Mouse (Mus musculus) gastrocnemius, adult 2 months (tissue): Measurements from ENCODE around the gene Tnf. TPM values are rescaled to one million over a fixed set of nuclear protein-coding genes. Genes with fewer than 3 reads are reported as not detected.
A peak's percentile ranks its signal among the peaks of the same experiment; 100 is the strongest.

Source experiments
- DNase-seq: peaks from one replicate; pipeline ENCODE4 v3.0.0; 2022
- H3K27ac ChIP-seq: fragments of 200-600 bp; 2 replicates; pipeline ENCODE4 v1.8.1; 2022; ENCODE audit warnings: mild to moderate bottlenecking
- H3K4me3 ChIP-seq: fragments of 200-600 bp; 2 replicates; pipeline ENCODE4 v1.8.1; 2022; ENCODE audit warnings: mild to moderate bottlenecking, moderate library complexity
- CTCF ChIP-seq: fragments of 200-600 bp; IDR thresholded peaks from 2 replicates; pipeline ENCODE4 v1.8.1; 2022; ENCODE audit warnings: antibody characterized with exemption, mild to moderate bottlenecking, moderate library complexity
- intact Hi-C: fragments of 180-260 bp; cut with DNase I; formaldehyde crosslinking; loops from one replicate; pipeline ENCODE4 v1.15.1; 2025
- total RNA-seq, 2 experiments: library from RNA; stranded (reverse); gene quantifications; 2 replicates each; pipeline ENCODE4 v1.2.3; 2021

The Tnf gene
- total RNA-seq, 2 experiments from 2014 or later = not detected

GRCm38 (mm10) chr17:35164218-35164567, 37.6 kb downstream of the Tnf start:
- intact Hi-C loops = no loop called here
- H3K27ac ChIP-seq = peak overlapping the region; percentile 100
- TF ChIP-seq CTCF = no peak
- DNase-seq = no peak
- peak overlapping the region; percentile 98 for H3K4me3 ChIP-seq

- Histone ChIP-seq H3K27ac (peak overlapping the region; percentile 100), H3K4me3 (peak overlapping the region; percentile 98)
- no peak for DNase-seq
- intact Hi-C loops = loop anchor here (1.0 kb wide), 1 partner anchor 26 kb away; no protein-coding TSS in a partner anchor
- no peak for TF ChIP-seq CTCF
These were observed 38.3 kb downstream of the Tnf start for GRCm38 (mm10) chr17:35163326-35164081.

GRCm38 (mm10) chr17:35162730-35163129, 39.1 kb downstream of the Tnf start:
- intact Hi-C loops = loop anchor here (1.0 kb wide), 1 partner anchor 25 kb away; no protein-coding TSS in a partner anchor
- Histone ChIP-seq H3K27ac (peak overlapping the region; percentile 100), H3K4me3 (peak overlapping the region; percentile 98)
- TF ChIP-seq CTCF = no peak
- peak; percentile 52 for DNase-seq

DNA sequence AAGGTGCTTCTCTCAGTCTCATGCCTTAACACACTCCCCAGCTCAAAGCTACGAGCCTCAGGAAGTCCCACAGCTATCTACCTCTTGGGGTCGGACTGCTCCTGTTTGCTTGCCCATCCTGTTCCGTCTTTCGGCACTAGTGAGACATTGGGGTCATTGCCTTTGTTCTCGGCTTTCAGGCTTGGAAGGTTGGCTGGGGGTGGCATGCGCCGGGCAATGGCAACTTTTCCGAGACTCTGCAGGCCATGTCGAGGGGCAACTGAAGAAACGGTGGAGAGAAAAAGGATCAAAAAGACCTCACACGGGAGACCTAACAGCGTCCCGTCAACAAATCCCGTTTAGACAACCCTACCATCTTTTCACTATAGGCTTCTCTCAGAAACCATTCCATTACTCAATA, 39.7 kb downstream of the Tnf start:
- no peak for TF ChIP-seq CTCF
- no peak for DNase-seq
- Histone ChIP-seq H3K4me3 (peak overlapping the region; percentile 98), H3K27ac (no peak overlapping the region)
- intact Hi-C loops = no loop called here

DNA sequence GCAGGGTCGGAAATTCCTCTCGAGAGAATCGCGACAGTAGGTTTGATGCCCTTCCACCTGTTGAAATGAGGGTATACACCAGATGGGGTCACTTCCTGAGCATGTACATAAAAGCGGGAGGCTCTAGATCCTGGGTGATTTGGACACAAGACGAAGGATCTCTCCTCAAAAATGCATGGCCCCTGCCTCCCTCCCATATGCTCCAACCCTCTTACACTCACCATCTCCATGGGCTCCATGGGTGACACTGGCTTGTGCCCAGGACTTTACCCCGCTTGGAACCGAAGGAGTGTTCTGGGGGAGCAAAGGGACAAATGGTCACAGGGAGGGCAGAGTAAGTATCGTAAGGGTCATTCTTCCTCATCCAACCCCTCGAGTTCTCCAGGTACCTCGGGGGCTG, 40.4 kb downstream of the Tnf start:
- H3K27ac ChIP-seq = no peak overlapping the region
- H3K4me3 ChIP-seq = no peak overlapping the region
- no peak for DNase-seq
- intact Hi-C loops = no loop called here
- no peak for TF ChIP-seq CTCF

GRCm38 (mm10) chr17:35159638-35160037, 42.2 kb downstream of the Tnf start:
- H3K4me3 ChIP-seq = no peak overlapping the region
- intact Hi-C loops = no loop called here
- no peak for TF ChIP-seq CTCF
- H3K27ac ChIP-seq = no peak overlapping the region
- no peak for DNase-seq

- DNase-seq = no peak
- no peak for TF ChIP-seq CTCF
- intact Hi-C loops = no loop called here
These were observed 42.8 kb downstream of the Tnf start for GRCm38 (mm10) chr17:35158850-35159593.

DNA sequence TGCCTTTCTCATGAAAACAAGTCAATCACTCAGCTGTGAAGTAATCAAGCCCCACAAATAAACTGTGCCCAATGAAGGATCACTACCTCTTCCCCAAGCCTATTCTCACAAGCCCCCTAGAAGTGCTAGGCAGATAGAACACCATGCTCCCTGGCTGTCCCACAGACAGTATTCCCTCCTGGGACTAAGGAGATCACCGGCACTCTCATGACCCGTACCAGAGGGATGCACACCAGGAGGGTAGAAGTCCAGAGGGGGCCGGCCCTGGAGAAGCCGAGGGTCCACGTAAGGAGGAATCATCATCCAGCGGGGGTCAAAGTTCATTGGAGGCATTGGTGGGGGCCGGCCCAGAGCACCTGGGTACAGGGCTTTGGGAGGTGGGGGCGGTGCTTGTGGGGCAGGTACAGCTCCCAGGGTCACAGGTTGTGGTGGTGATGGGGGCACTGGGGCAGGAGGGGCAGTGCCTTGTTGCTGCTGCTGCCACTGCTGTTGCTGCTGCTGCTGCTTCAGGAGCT, 44.1 kb downstream of the Tnf start:
- TF ChIP-seq CTCF = no peak
- Histone ChIP-seq H3K4me3 (no peak overlapping the region), H3K27ac (no peak overlapping the region)
- intact Hi-C loops = no loop called here
- no peak for DNase-seq

More at GRCm38 (mm10) chr17:35158850-35159593, 42.8 kb downstream of the Tnf start:
- no peak overlapping the region for H3K27ac ChIP-seq
- no peak overlapping the region for H3K4me3 ChIP-seq

- Histone ChIP-seq H3K4me3 (no peak overlapping the region), H3K27ac (no peak overlapping the region)
- intact Hi-C loops = no loop called here
- TF ChIP-seq CTCF = no peak
- DNase-seq = no peak
These were observed 44.6 kb downstream of the Tnf start for GRCm38 (mm10) chr17:35157254-35157653.

GRCm38 (mm10) chr17:35156461-35157200, 45.2 kb downstream of the Tnf start:
- Histone ChIP-seq H3K27ac (no peak overlapping the region), H3K4me3 (no peak overlapping the region)
- intact Hi-C loops = no loop called here
- no peak for DNase-seq
- TF ChIP-seq CTCF = no peak

DNA sequence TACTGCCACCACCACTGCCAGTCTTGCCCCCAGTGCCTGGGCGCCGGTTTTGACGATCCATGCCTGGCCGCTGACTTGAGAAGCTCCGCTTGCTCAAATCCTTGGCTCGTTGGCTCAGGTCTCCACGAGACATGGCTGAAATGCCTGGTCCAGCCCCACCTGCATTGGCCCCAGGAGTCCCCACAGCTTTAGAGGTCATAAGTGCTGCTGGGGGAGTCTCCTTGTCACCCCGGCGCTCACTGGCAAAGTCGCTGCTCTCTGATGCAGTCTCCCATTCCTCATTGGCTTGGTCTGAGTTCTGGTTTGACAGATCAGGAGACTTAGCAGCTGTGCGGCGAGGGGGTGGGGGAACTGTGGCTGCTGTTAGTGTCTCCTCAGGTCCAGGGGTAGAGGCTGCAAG, 46.4 kb downstream of the Tnf start:
- Histone ChIP-seq H3K27ac (no peak overlapping the region), H3K4me3 (no peak overlapping the region)
- intact Hi-C loops = no loop called here
- no peak for TF ChIP-seq CTCF
- DNase-seq = no peak

DNA sequence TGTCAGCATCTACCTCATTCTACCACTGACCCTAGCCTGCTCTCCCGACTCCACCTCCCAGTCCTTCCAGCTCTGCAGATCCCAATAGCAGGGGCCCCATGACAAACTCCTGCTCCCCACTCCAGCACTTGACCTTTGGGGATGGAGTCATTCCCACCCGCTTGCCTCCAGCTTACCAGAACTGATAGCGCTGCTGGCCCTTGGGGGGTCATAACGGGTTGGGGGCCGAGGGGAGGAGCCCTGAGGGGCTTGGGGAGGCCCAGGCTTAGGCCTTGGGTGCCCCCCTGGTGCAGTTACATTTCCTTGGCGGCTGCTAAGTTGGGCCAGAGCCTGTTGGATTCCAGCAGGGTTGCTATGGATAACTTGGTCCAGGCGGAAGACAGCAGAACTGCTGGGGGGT, 47.2 kb downstream of the Tnf start:
- intact Hi-C loops = no loop called here
- DNase-seq = no peak
- TF ChIP-seq CTCF = no peak
- Histone ChIP-seq H3K27ac (no peak overlapping the region), H3K4me3 (no peak overlapping the region)

DNA sequence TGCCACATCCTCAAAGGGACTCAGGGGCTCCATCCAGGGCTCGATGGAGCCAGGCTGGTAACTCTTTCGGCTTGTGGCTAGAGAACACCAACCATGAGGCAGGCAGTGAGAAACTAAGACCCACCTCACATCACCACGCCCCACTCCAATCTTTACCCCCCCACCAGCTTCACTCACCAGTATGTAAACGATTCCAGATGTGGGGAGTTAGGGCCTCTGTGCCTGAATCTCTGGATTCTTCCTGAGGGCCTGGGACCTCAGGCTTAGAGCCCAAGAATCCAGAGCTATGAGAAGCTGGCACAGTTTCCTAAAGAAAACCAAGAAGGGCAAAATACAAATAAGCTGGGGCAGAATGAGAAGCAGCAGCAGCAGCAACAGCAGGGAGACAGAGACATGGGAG, 47.9 kb downstream of the Tnf start:
- no peak overlapping the region for H3K4me3 ChIP-seq
- no peak overlapping the region for H3K27ac ChIP-seq
- no peak for TF ChIP-seq CTCF
- no peak for DNase-seq
- intact Hi-C loops = no loop called here
